Mouse (Mus musculus) kidney, embryonic 15.5 days (tissue): ENCODE measurements around the gene Arrdc5. TPM values are rescaled to one million over a fixed set of nuclear protein-coding genes. Genes with fewer than 3 reads are reported as not detected.

Experiments used
- polyA plus RNA-seq: library from polyadenylated mRNA; unstranded; fragments of >200 nt; fragmentation: Nextera tagmentation; extraction: Ambion mirVana; gene quantifications from 2 replicates; pipeline ENCODE4 v1.2.1, GENCODE M21; 2015

Gene Arrdc5
- polyA plus RNA-seq, 1 experiment from 2014 or later: not detected

Other genes starting within 250 kb of the Arrdc5 start
- gene Ubxn6, start 225.3 kb downstream of the Arrdc5 start, polyA plus RNA-seq: 42.2 and 45.6 TPM in 2 replicates
- 123 and 141 TPM in 2 replicates for gene Hdgfl2, start 220.7 kb downstream of the Arrdc5 start, polyA plus RNA-seq
- gene Plin4, start 190.5 kb downstream of the Arrdc5 start, polyA plus RNA-seq: 0.08 and 0.12 TPM in 2 replicates
- 1.5 and 1.9 TPM in 2 replicates for gene Plin5, start 182.7 kb downstream of the Arrdc5 start, polyA plus RNA-seq
- 0.39 and 0.53 TPM in 2 replicates for gene Lrg1, start 178.3 kb downstream of the Arrdc5 start, polyA plus RNA-seq
- gene Sema6b, start 159.9 kb downstream of the Arrdc5 start, polyA plus RNA-seq: 1.5 TPM in 2 replicates
- 11.6 and 11.9 TPM in 2 replicates for gene Tnfaip8l1, start 137.8 kb downstream of the Arrdc5 start, polyA plus RNA-seq
- gene Mydgf, start 116.4 kb downstream of the Arrdc5 start, polyA plus RNA-seq: 90.7 and 96.4 TPM in 2 replicates
- gene Dpp9, start 81.4 kb downstream of the Arrdc5 start, polyA plus RNA-seq: 38.9 and 43.8 TPM in 2 replicates
- 13.1 TPM in 2 replicates for gene Fem1a, start 43.5 kb downstream of the Arrdc5 start, polyA plus RNA-seq
- gene Ticam1, start 23.5 kb downstream of the Arrdc5 start, polyA plus RNA-seq: 6.0 and 6.2 TPM in 2 replicates
- gene Plin3, start 7.4 kb downstream of the Arrdc5 start, polyA plus RNA-seq: 68.9 and 77.4 TPM in 2 replicates
- 162 and 175 TPM in 2 replicates for gene Uhrf1, start 3.0 kb upstream of the Arrdc5 start, polyA plus RNA-seq
- gene Kdm4b, start 25.8 kb upstream of the Arrdc5 start, polyA plus RNA-seq: 32.3 and 34.3 TPM in 2 replicates
- gene Ptprs, start 176.2 kb upstream of the Arrdc5 start, polyA plus RNA-seq: 81.5 and 95.6 TPM in 2 replicates
- not detected in 2 replicates for gene Znrf4, start 212.1 kb upstream of the Arrdc5 start, polyA plus RNA-seq